Mouse (Mus musculus): Measurements from ENCODE around the gene Ncor2. TPM values are rescaled to one million over a fixed set of nuclear protein-coding genes. Genes with fewer than 3 reads are reported as not detected.

Gene Ncor2
- polyA plus RNA-seq, 1 experiment from 2014 or later = 11.1 TPM

- Histone ChIP-seq H3K27me3 (ENCODE audit: control insufficient read depth, insufficient read depth, low read length) (no peaks in the 10 kb centered on the region), H3K9me3 (ENCODE audit: control insufficient read depth, low read length) (no peaks in the 10 kb centered on the region), H3K4me2 (replicated peaks; ENCODE audit: low read depth) (peak overlapping the region; percentile 53), H3K36me3 (ENCODE audit: control insufficient read depth, insufficient read depth, low read length) (peaks cover 8% of the 10 kb centered on the region; the same call in 1 of the 2 replicates), H3K27ac (replicated peaks) (peak overlapping the region; percentile 92; the same call in 1 of the 2 replicates), H3K4me3 (ENCODE audit: low read depth, low read length) (no peak overlapping the region), H3K4me1 (replicated peaks; ENCODE audit: control insufficient read depth, insufficient read depth) (peaks cover 17% of the 10 kb centered on the region), H3K9ac (ENCODE audit: low read length) (no peak overlapping the region)
- no peak for DNase-seq (ENCODE audit: low spot score)
- 44% methylated on average over 6 of the region's 6 CpGs for WGBS
- TF ChIP-seq CTCF (IDR thresholded peaks at IDR 0.05; ENCODE audit: low read depth) (no peak), EP300 (optimal IDR thresholded peaks at IDR 0.05) (no peak)
- ATAC-seq (ENCODE audit: low FRiP score, low TSS enrichment) = no peak
Measured at GRCm38 (mm10) chr5:125056331-125056695, 122.7 kb downstream of the Ncor2 start.

GRCm38 (mm10) chr5:125055901-125056300 is 123.1 kb downstream of the Ncor2 start:
- ATAC-seq (ENCODE audit: low FRiP score, low TSS enrichment) = no peak
- H3K36me3 ChIP-seq (ENCODE audit: control insufficient read depth, insufficient read depth, low read length) = peaks cover 11% of the 10 kb centered on the region; the same call in 1 of the 2 replicates
- no peak for DNase-seq (ENCODE audit: low spot score)
- H3K9ac ChIP-seq (ENCODE audit: low read length) = no peak overlapping the region
- H3K4me1 ChIP-seq (replicated peaks; ENCODE audit: control insufficient read depth, insufficient read depth) = peaks cover 17% of the 10 kb centered on the region
- H3K4me2 ChIP-seq (replicated peaks; ENCODE audit: low read depth) = no peak overlapping the region
- TF ChIP-seq EP300 (optimal IDR thresholded peaks at IDR 0.05) (no peak), CTCF (IDR thresholded peaks at IDR 0.05; ENCODE audit: low read depth) (no peak)
- no peaks in the 10 kb centered on the region for H3K27me3 ChIP-seq (ENCODE audit: control insufficient read depth, insufficient read depth, low read length)
- no peaks in the 10 kb centered on the region for H3K9me3 ChIP-seq (ENCODE audit: control insufficient read depth, low read length)
- 53% methylated on average over 8 of the region's 8 CpGs for WGBS
- H3K27ac ChIP-seq (replicated peaks) = 0 out of 2 replicates have a peak overlapping the region, but pooled peaks have one; percentile 92
- H3K4me3 ChIP-seq (ENCODE audit: low read depth, low read length) = no peak overlapping the region

- ATAC-seq (ENCODE audit: low FRiP score, low TSS enrichment) (no peak), DNase-seq (ENCODE audit: low spot score) (no peak)
- Histone ChIP-seq H3K27me3 (ENCODE audit: control insufficient read depth, insufficient read depth, low read length) (no peaks in the 10 kb centered on the region), H3K9me3 (ENCODE audit: control insufficient read depth, low read length) (no peaks in the 10 kb centered on the region), H3K4me1 (replicated peaks; ENCODE audit: control insufficient read depth, insufficient read depth) (peaks cover 11% of the 10 kb centered on the region), H3K9ac (ENCODE audit: low read length) (no peak overlapping the region), H3K4me2 (replicated peaks; ENCODE audit: low read depth) (no peak overlapping the region), H3K4me3 (ENCODE audit: low read depth, low read length) (no peak overlapping the region), H3K27ac (replicated peaks) (no peak overlapping the region), H3K36me3 (ENCODE audit: control insufficient read depth, insufficient read depth, low read length) (peaks cover 24% of the 10 kb centered on the region; the same call in 1 of the 2 replicates)
- TF ChIP-seq CTCF (IDR thresholded peaks at IDR 0.05; ENCODE audit: low read depth) (no peak), EP300 (optimal IDR thresholded peaks at IDR 0.05) (no peak)
- WGBS = 88% methylated on average over 7 of the region's 7 CpGs
Measured at GRCm38 (mm10) chr5:125053661-125054060, 125.4 kb downstream of the Ncor2 start.

GRCm38 (mm10) chr5:125052603-125053488 is 126.2 kb downstream of the Ncor2 start:
- no peaks in the 10 kb centered on the region for H3K9me3 ChIP-seq (ENCODE audit: control insufficient read depth, low read length)
- WGBS = 58% methylated on average over 23 of the region's 23 CpGs
- H3K9ac ChIP-seq (ENCODE audit: low read length) = no peak overlapping the region
- DNase-seq (ENCODE audit: low spot score) = no peak
- no peaks in the 10 kb centered on the region for H3K27me3 ChIP-seq (ENCODE audit: control insufficient read depth, insufficient read depth, low read length)
- no peak overlapping the region for H3K27ac ChIP-seq (replicated peaks)
- no peak overlapping the region for H3K4me2 ChIP-seq (replicated peaks; ENCODE audit: low read depth)
- TF ChIP-seq EP300 (optimal IDR thresholded peaks at IDR 0.05) (no peak), CTCF (IDR thresholded peaks at IDR 0.05; ENCODE audit: low read depth) (no peak)
- H3K4me1 ChIP-seq (replicated peaks; ENCODE audit: control insufficient read depth, insufficient read depth) = peaks cover 6% of the 10 kb centered on the region
- no peak for ATAC-seq (ENCODE audit: low FRiP score, low TSS enrichment)
- peaks cover 32% of the 10 kb centered on the region for H3K36me3 ChIP-seq (ENCODE audit: control insufficient read depth, insufficient read depth, low read length)
- H3K4me3 ChIP-seq (ENCODE audit: low read depth, low read length) = no peak overlapping the region

- DNase-seq (ENCODE audit: low spot score) (no peak), ATAC-seq (ENCODE audit: low FRiP score, low TSS enrichment) (no peak)
- Histone ChIP-seq H3K9me3 (ENCODE audit: control insufficient read depth, low read length) (no peaks in the 10 kb centered on the region), H3K4me2 (replicated peaks; ENCODE audit: low read depth) (no peak overlapping the region), H3K27me3 (ENCODE audit: control insufficient read depth, insufficient read depth, low read length) (no peaks in the 10 kb centered on the region), H3K9ac (ENCODE audit: low read length) (no peak overlapping the region), H3K27ac (replicated peaks) (no peak overlapping the region), H3K36me3 (ENCODE audit: control insufficient read depth, insufficient read depth, low read length) (peaks cover 38% of the 10 kb centered on the region), H3K4me3 (ENCODE audit: low read depth, low read length) (no peak overlapping the region), H3K4me1 (replicated peaks; ENCODE audit: control insufficient read depth, insufficient read depth) (peaks cover 3% of the 10 kb centered on the region)
- 63% methylated on average over 10 of the region's 10 CpGs for WGBS
- TF ChIP-seq EP300 (optimal IDR thresholded peaks at IDR 0.05) (no peak), CTCF (IDR thresholded peaks at IDR 0.05; ENCODE audit: low read depth) (no peak)
Measured at GRCm38 (mm10) chr5:125052237-125052602, 126.8 kb downstream of the Ncor2 start.

GRCm38 (mm10) chr5:125049481-125049880 is 129.5 kb downstream of the Ncor2 start:
- Histone ChIP-seq H3K36me3 (ENCODE audit: control insufficient read depth, insufficient read depth, low read length) (peaks cover 45% of the 10 kb centered on the region), H3K27me3 (ENCODE audit: control insufficient read depth, insufficient read depth, low read length) (no peaks in the 10 kb centered on the region), H3K4me1 (replicated peaks; ENCODE audit: control insufficient read depth, insufficient read depth) (peaks cover 2% of the 10 kb centered on the region; the same call in 1 of the 2 replicates), H3K4me3 (ENCODE audit: low read depth, low read length) (no peak overlapping the region), H3K27ac (replicated peaks) (no peak overlapping the region), H3K9ac (ENCODE audit: low read length) (no peak overlapping the region), H3K4me2 (replicated peaks; ENCODE audit: low read depth) (no peak overlapping the region), H3K9me3 (ENCODE audit: control insufficient read depth, low read length) (no peaks in the 10 kb centered on the region)
- 93% methylated on average over 4 of the region's 4 CpGs for WGBS
- DNase-seq (ENCODE audit: low spot score) (no peak), ATAC-seq (ENCODE audit: low FRiP score, low TSS enrichment) (no peak)
- TF ChIP-seq EP300 (optimal IDR thresholded peaks at IDR 0.05) (no peak), CTCF (IDR thresholded peaks at IDR 0.05; ENCODE audit: low read depth) (no peak)
